Mouse (Mus musculus): Measurements from ENCODE around the gene Maea. TPM values are rescaled to one million over a fixed set of nuclear protein-coding genes. Genes with fewer than 3 reads are reported as not detected.

The Maea gene
- polyA plus RNA-seq, 1 experiment from 2014 or later, result 132 TPM

- 56% methylated on average over 12 of the region's 12 CpGs for WGBS
- no peak for ATAC-seq (ENCODE audit: insufficient number of reproducible peaks, insufficient read depth, low FRiP score, low TSS enrichment)
Measured at GRCm38 (mm10) chr5:33400819-33401218, 65.5 kb downstream of the Maea start.

GRCm38 (mm10) chr5:33420313-33420712 lies 85.0 kb downstream of the Maea start:
- Histone ChIP-seq H3K36me3 (peaks cover 11% of the 10 kb centered on the region), H3K9me3 (no peaks in the 10 kb centered on the region), H3K27me3 (peaks cover 2% of the 10 kb centered on the region), H3K4me3 (no peak overlapping the region), H3K9ac (no peak overlapping the region), H3K27ac (no peak overlapping the region), H3K4me1 (no peaks in the 10 kb centered on the region), H3K4me2 (replicated peaks) (no peak overlapping the region)
- 69% methylated on average over 3 of the region's 3 CpGs for WGBS
- ATAC-seq (ENCODE audit: insufficient number of reproducible peaks, insufficient read depth, low FRiP score, low TSS enrichment), result no peak

More at GRCm38 (mm10) chr5:33400819-33401218, 65.5 kb downstream of the Maea start:
- no peaks in the 10 kb centered on the region for H3K9me3 ChIP-seq
- no peak overlapping the region for H3K27ac ChIP-seq
- no peaks in the 10 kb centered on the region for H3K4me1 ChIP-seq
- H3K27me3 ChIP-seq, result no peaks in the 10 kb centered on the region
- 0 out of 2 replicates have a peak, but pooled peaks cover 3% of the 10 kb centered on the region for H3K36me3 ChIP-seq
- H3K4me3 ChIP-seq, result no peak overlapping the region
- H3K9ac ChIP-seq, result no peak overlapping the region
- H3K4me2 ChIP-seq (replicated peaks), result no peak overlapping the region

Other genes starting within 250 kb of the Maea start
- gene Slc5a1, start 231.3 kb upstream of the Maea start, polyA plus RNA-seq (2016; fragmentation: Nextera tagmentation; extraction: Ambion mirVana), result 0.06 TPM in 1 of 2 replicates, not detected in the other
- 5.9 and 6.8 TPM in 2 replicates for gene Spon2, start 117.1 kb upstream of the Maea start, polyA plus RNA-seq (2016; fragmentation: Nextera tagmentation; extraction: Ambion mirVana)
- 418 and 438 TPM in 2 replicates for gene Ctbp1, start 60.5 kb upstream of the Maea start, polyA plus RNA-seq (2016; fragmentation: Nextera tagmentation; extraction: Ambion mirVana)
- 10.9 and 11.3 TPM in 2 replicates for gene Uvssa, start 43.0 kb downstream of the Maea start, polyA plus RNA-seq (2016; fragmentation: Nextera tagmentation; extraction: Ambion mirVana)
- not detected in 2 replicates for gene Nkx1-1, start 98.5 kb downstream of the Maea start, polyA plus RNA-seq (2016; fragmentation: Nextera tagmentation; extraction: Ambion mirVana)